9 mouse cellular contexts compared by ENCODE assay signal in the genomic region with DNA sequence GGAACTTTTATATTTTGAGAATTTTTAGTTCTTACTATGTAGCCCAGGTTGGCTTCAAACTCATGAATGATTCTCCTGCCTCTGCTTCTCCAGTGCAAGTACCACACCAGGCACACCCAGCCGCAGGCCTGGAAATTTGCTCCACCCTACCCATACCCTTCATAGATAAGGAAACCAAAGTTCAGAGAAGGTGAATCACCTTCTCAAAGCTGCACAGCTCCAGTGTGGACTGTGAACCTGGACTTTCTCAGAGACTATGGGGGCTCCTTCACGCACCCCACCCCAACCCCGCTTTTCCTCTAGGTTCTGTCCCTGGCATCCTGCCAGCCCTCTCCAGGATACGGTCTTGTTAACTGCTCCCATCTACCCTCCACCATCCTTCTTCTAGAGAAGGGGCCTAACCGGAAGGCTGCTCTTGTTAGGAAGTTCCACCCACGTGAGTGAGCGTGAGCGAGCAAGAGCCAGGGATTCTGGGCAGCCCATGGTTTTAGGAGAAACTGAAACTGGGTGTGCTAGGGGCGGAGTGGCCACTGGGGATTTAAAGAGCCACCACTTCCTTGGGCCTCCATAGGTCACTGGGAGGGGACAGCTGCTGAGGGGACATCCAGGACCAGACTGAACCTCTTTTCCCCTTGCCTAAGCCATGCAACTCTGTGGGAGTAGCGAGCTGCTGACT. TPM values are rescaled to one million over a fixed set of nuclear protein-coding genes. Genes with fewer than 3 reads are reported as not detected.
DNase-seq lines count a peak whose midpoint lies in the region; ATAC-seq and TF ChIP-seq lines count a peak whose summit lies in the region.
"Had no signal": no experiment of that assay in that cellular context is flagged by ENCODE, and none has a peak within 500 bp of the region (broad histone marks: within the 10 kb centered on the region; RNA-seq: fewer than 3 reads in every experiment).

No protein-coding gene starts in this region.

- TF ChIP-seq POLR2A in thymus, adult 2 months (IDR thresholded peaks at IDR 0.05; ENCODE audit: control insufficient read depth, extremely low read depth, insufficient read depth, low read length, poor library complexity) = no peak
- no peak for TF ChIP-seq POLR2A in cerebellum, adult 2 months (IDR thresholded peaks at IDR 0.05; ENCODE audit: borderline replicate concordance, insufficient read depth, low read length)

- WGBS in thymus, adult 2 months = 65% methylated on average over 10 of the region's 10 CpGs
- WGBS in forebrain, embryonic 12.5 days = 79% methylated on average over 10 of the region's 10 CpGs
- WGBS in cerebellum, adult 2 months = 64% methylated on average over 10 of the region's 10 CpGs

- no peak for DNase-seq in thymus, adult 2 months
- no peak for DNase-seq in thymus, postnatal 25 days
- DNase-seq in heart, adult 9 months (ENCODE audit: low spot score in 2 of 2) = peak; percentile 65 to 78
- DNase-seq in kidney, postnatal 36 days = peak; percentile 60 to 67
- no peak for DNase-seq in cerebellum, adult 2 months

- H3K36me3 ChIP-seq in thymus, adult 2 months (ENCODE audit: control insufficient read depth, insufficient read depth, low read length) = no peaks in the 10 kb centered on the region
- H3K36me3 ChIP-seq in forebrain, embryonic 12.5 days (replicated peaks) = no peaks in the 10 kb centered on the region
- H3K36me3 ChIP-seq: embryonic facial prominence, embryonic 15.5 days had no signal

- no peak for ATAC-seq in forebrain, embryonic 12.5 days (ENCODE audit: low FRiP score)
- no peak for ATAC-seq in megakaryocyte-erythroid progenitor cell, adult 5-6 weeks (replicated peaks; ENCODE audit: low FRiP score, low TSS enrichment, poor library complexity, severe bottlenecking)

- no peak overlapping the region for H3K27ac ChIP-seq in thymus, adult 2 months (ENCODE audit: control insufficient read depth, insufficient read depth, low read length)
- H3K27ac ChIP-seq in forebrain, embryonic 12.5 days = no peak overlapping the region
- H3K27ac ChIP-seq in cerebellum, adult 2 months (ENCODE audit: insufficient read depth, low read length) = no peak overlapping the region
- H3K27ac ChIP-seq: embryonic facial prominence, embryonic 15.5 days had no signal

- H3K27me3 ChIP-seq in thymus, adult 2 months (ENCODE audit: control insufficient read depth, insufficient read depth, low read length) = no peaks in the 10 kb centered on the region
- H3K27me3 ChIP-seq in forebrain, embryonic 12.5 days = 0 out of 2 replicates have a peak, but pooled peaks cover 7% of the 10 kb centered on the region
- no peaks in the 10 kb centered on the region for H3K27me3 ChIP-seq in cerebellum, adult 2 months (ENCODE audit: control insufficient read depth, insufficient read depth, low read length)
- H3K27me3 ChIP-seq: embryonic facial prominence, embryonic 15.5 days had no signal

- H3K4me3 ChIP-seq in thymus, adult 2 months (ENCODE audit: control insufficient read depth, insufficient read depth, low read length) = peak overlapping the region; percentile 3; the same call in 1 of the 2 replicates
- no peak overlapping the region for H3K4me3 ChIP-seq in forebrain, embryonic 12.5 days (replicated peaks)
- H3K4me3 ChIP-seq in cerebellum, adult 2 months (replicated peaks; ENCODE audit: insufficient read depth, low read depth, low read length) = no peak overlapping the region
- H3K4me3 ChIP-seq: embryonic facial prominence, embryonic 15.5 days had no signal

- no peak for TF ChIP-seq CTCF in thymus, adult 2 months (IDR thresholded peaks at IDR 0.05; ENCODE audit: borderline replicate concordance, control insufficient read depth, extremely low read depth, insufficient read depth, low read length, poor library complexity)
- TF ChIP-seq CTCF in cerebellum, adult 2 months (IDR thresholded peaks at IDR 0.05; ENCODE audit: borderline replicate concordance, insufficient read depth, low read depth, low read length) = no peak

- no peak overlapping the region for H3K9ac ChIP-seq in forebrain, embryonic 12.5 days
- H3K9ac ChIP-seq: embryonic facial prominence, embryonic 15.5 days had no signal

- no peaks in the 10 kb centered on the region for H3K9me3 ChIP-seq in forebrain, embryonic 12.5 days
- H3K9me3 ChIP-seq: embryonic facial prominence, embryonic 15.5 days had no signal

- no peaks in the 10 kb centered on the region for H3K4me1 ChIP-seq in thymus, adult 2 months (replicated peaks; ENCODE audit: control insufficient read depth, insufficient read depth, low read length)
- H3K4me1 ChIP-seq in forebrain, embryonic 12.5 days = no peaks in the 10 kb centered on the region
- peaks cover 4% of the 10 kb centered on the region for H3K4me1 ChIP-seq in cerebellum, adult 2 months (ENCODE audit: control insufficient read depth, insufficient read depth, low read length)
- H3K4me1 ChIP-seq: embryonic facial prominence, embryonic 15.5 days had no signal

- H3K4me2 ChIP-seq in forebrain, embryonic 12.5 days = no peak overlapping the region
- H3K4me2 ChIP-seq: embryonic facial prominence, embryonic 15.5 days had no signal

RNA-seq across cellular contexts. Expression of a gene that starts 20.2 kb away (rescaled TPM):
- 0.23 and 0.57 TPM in 2 replicates for polyA plus RNA-seq in thymus, adult 2 months (2012; rRNA removed)
- polyA plus RNA-seq in forebrain, embryonic 12.5 days (2016; fragmentation: Nextera tagmentation; extraction: Ambion mirVana) = not detected in 2 replicates
- polyA plus RNA-seq in cerebellum, adult 2 months (2012; rRNA removed) = 0.08 TPM in 2 replicates
- not detected in 2 replicates for total RNA-seq in megakaryocyte-erythroid progenitor cell, adult 5-6 weeks (2014; fragmentation: Nextera tagmentation)
- not detected in 2 replicates for total RNA-seq in megakaryocyte-erythroid progenitor cell, adult 5-6 weeks (2017)
- total RNA-seq: layer of hippocampus, adult 8-10 months had no signal

RNA-seq across cellular contexts. Expression of a gene that starts 22.7 kb away (rescaled TPM):
- polyA plus RNA-seq in thymus, adult 2 months (2012; rRNA removed) = 96.1 and 119 TPM in 2 replicates
- 77.4 and 80.5 TPM in 2 replicates for polyA plus RNA-seq in forebrain, embryonic 12.5 days (2016; fragmentation: Nextera tagmentation; extraction: Ambion mirVana)
- 174 and 188 TPM in 2 replicates for polyA plus RNA-seq in cerebellum, adult 2 months (2012; rRNA removed)
- total RNA-seq in megakaryocyte-erythroid progenitor cell, adult 5-6 weeks (2014; fragmentation: Nextera tagmentation) = 43.2 and 45.4 TPM in 2 replicates
- 26.4 and 38.6 TPM in 2 replicates for total RNA-seq in megakaryocyte-erythroid progenitor cell, adult 5-6 weeks (2017)

RNA-seq across cellular contexts. Expression of a gene that starts 23.2 kb away (rescaled TPM):
- polyA plus RNA-seq in thymus, adult 2 months (2012; rRNA removed) = 3.6 and 4.6 TPM in 2 replicates
- polyA plus RNA-seq in forebrain, embryonic 12.5 days (2016; fragmentation: Nextera tagmentation; extraction: Ambion mirVana) = not detected in 2 replicates
- 0.29 and 0.54 TPM in 2 replicates for polyA plus RNA-seq in cerebellum, adult 2 months (2012; rRNA removed)
- total RNA-seq in megakaryocyte-erythroid progenitor cell, adult 5-6 weeks (2014; fragmentation: Nextera tagmentation) = 2.0 TPM in 1 of 2 replicates, not detected in the other
- 0.42 TPM in 1 of 2 replicates, not detected in the other for total RNA-seq in megakaryocyte-erythroid progenitor cell, adult 5-6 weeks (2017)

RNA-seq across cellular contexts. Expression of a gene that starts 35.9 kb away (rescaled TPM):
- polyA plus RNA-seq in thymus, adult 2 months (2012; rRNA removed) = 80.9 and 86.2 TPM in 2 replicates
- polyA plus RNA-seq in forebrain, embryonic 12.5 days (2016; fragmentation: Nextera tagmentation; extraction: Ambion mirVana) = 24.6 and 26.0 TPM in 2 replicates
- 66.7 and 67.9 TPM in 2 replicates for polyA plus RNA-seq in cerebellum, adult 2 months (2012; rRNA removed)
- total RNA-seq in megakaryocyte-erythroid progenitor cell, adult 5-6 weeks (2014; fragmentation: Nextera tagmentation) = 15.2 and 24.6 TPM in 2 replicates
- total RNA-seq in megakaryocyte-erythroid progenitor cell, adult 5-6 weeks (2017) = 7.0 and 13.2 TPM in 2 replicates

RNA-seq across cellular contexts. Expression of a gene that starts 45.6 kb away (rescaled TPM):
- 71.3 and 90.1 TPM in 2 replicates for polyA plus RNA-seq in thymus, adult 2 months (2012; rRNA removed)
- polyA plus RNA-seq in forebrain, embryonic 12.5 days (2016; fragmentation: Nextera tagmentation; extraction: Ambion mirVana) = 55.2 and 56.6 TPM in 2 replicates
- 33.8 and 35.9 TPM in 2 replicates for polyA plus RNA-seq in cerebellum, adult 2 months (2012; rRNA removed)
- total RNA-seq in megakaryocyte-erythroid progenitor cell, adult 5-6 weeks (2014; fragmentation: Nextera tagmentation) = 18.8 and 20.9 TPM in 2 replicates
- total RNA-seq in megakaryocyte-erythroid progenitor cell, adult 5-6 weeks (2017) = 7.7 and 9.3 TPM in 2 replicates

Comparison
In these comparisons a context has a peak if more than half of its experiments do, and no peak if none do; other contexts are left out.
1. DNase-seq: peak in heart, adult 9 months (2 of 2) and kidney, postnatal 36 days (2 of 2); none in thymus, adult 2 months (single experiment), thymus, postnatal 25 days (single experiment) and cerebellum, adult 2 months (0 of 2).